ENCODE assay signal across 17 mouse cellular contexts in the genomic region with DNA sequence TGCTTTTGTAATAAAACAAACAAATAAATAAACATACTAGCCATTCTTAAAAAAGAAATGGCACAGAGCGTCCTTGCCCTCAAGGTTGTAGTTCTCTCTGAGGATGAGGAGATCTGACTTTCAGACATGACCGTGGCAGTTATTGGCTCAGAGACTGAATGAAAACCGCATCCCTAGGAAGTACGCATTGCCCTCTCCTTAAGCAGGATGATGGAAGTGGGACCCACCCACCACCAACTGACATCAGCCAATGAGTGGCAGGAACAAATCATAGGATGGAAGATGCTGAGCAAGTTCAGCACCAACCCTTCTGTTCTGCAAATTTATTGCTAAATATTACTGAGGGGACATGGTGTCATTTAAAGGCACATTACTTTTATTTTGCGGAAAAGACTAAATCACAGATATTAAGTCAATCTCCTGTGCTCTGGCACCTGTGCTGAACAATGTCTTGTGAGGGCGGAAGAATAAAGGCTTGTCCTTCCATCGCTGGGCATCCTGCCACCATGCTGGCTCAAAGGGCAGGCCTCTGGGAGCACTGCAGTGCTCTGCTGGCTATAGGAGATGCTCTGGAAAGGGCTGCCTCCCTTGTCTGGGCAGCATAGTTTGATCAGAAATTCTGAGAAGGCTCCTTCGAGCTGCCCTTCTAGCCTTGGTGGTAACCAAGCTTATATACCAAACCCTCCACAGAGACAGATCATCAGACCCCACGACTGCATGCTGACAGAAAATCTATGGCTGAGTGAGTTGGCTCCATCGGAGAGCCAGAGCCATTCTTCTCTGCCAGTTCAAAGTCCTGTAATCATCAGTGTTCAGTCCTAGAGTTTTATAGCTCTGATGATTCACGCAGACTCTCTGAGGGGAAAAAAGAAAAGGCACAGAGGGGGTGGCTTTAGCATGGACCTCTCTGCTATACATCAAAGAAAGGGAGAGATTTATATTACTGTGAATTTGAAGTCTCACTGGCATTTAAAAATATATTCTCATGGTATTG.
DNase-seq lines count a peak whose midpoint lies in the region; ATAC-seq and TF ChIP-seq lines count a peak whose summit lies in the region.
"Had no signal": no experiment of that assay in that cellular context is flagged by ENCODE, and none has a peak within 500 bp of the region (broad histone marks: within the 10 kb centered on the region; RNA-seq: fewer than 3 reads in every experiment).

No protein-coding gene starts in this region.

- 70% methylated on average over 11 of the region's 11 CpGs for WGBS in intestine, embryonic 14.5 days
- WGBS in intestine, postnatal 0 days = 67% methylated on average over 11 of the region's 11 CpGs

- peak; percentile 64 for ATAC-seq in intestine, embryonic 14.5 days (replicated peaks; ENCODE audit: low FRiP score, low TSS enrichment, low read depth)
- ATAC-seq in intestine, postnatal 0 days = no peak
- no peak for ATAC-seq in inflammation-experienced regulatory T-cells, adult 6 months
- ATAC-seq: midbrain, embryonic 13.5 days had no signal

- no peak for TF ChIP-seq CTCF in intestine, postnatal 0 days (IDR thresholded peaks at IDR 0.05; ENCODE audit: low read depth)

- no peaks in the 10 kb centered on the region for H3K4me1 ChIP-seq in intestine, embryonic 14.5 days (replicated peaks; ENCODE audit: control insufficient read depth, insufficient read depth, low read length)
- no peaks in the 10 kb centered on the region for H3K4me1 ChIP-seq in intestine, postnatal 0 days (replicated peaks; ENCODE audit: control insufficient read depth, insufficient read depth, low read length)
- H3K4me1 ChIP-seq: liver, embryonic 15.5 days; midbrain, embryonic 13.5 days; neural tube, embryonic 12.5 days had no signal

- peak; percentile 61 for DNase-seq in adrenal gland, postnatal 10 days
- DNase-seq in adrenal gland, postnatal 4 days (ENCODE audit: low spot score in 2 of 2) = no peak
- no peak for DNase-seq in intestine, embryonic 14.5 days (ENCODE audit: low spot score)
- peak; percentile 9 for DNase-seq in right cerebral cortex, postnatal 4 days
- no peak for DNase-seq in right cerebral cortex, adult 18-20 months
- DNase-seq in retina, postnatal 1 day = no peak
- DNase-seq: cerebellum, adult 8-10 months; gastrocnemius, postnatal 36 days; layer of hippocampus, postnatal 36 days; lung, postnatal 36 days; right cerebral cortex, postnatal 14 days; thymus, adult 18-20 months had no signal

- no peaks in the 10 kb centered on the region for H3K9me3 ChIP-seq in intestine, embryonic 14.5 days (ENCODE audit: control insufficient read depth, low read length)
- H3K9me3 ChIP-seq in intestine, postnatal 0 days (ENCODE audit: control insufficient read depth) = no peaks in the 10 kb centered on the region
- H3K9me3 ChIP-seq: liver, embryonic 15.5 days; midbrain, embryonic 13.5 days; neural tube, embryonic 12.5 days had no signal

- no peaks in the 10 kb centered on the region for H3K27me3 ChIP-seq in intestine, embryonic 14.5 days (replicated peaks; ENCODE audit: control insufficient read depth, insufficient read depth, low read length)
- H3K27me3 ChIP-seq in intestine, postnatal 0 days (replicated peaks; ENCODE audit: control insufficient read depth, insufficient read depth, low read length) = no peaks in the 10 kb centered on the region
- H3K27me3 ChIP-seq: liver, embryonic 15.5 days; midbrain, embryonic 13.5 days; neural tube, embryonic 12.5 days had no signal

- H3K9ac ChIP-seq in intestine, embryonic 14.5 days (ENCODE audit: low read length) = no peak overlapping the region
- no peak overlapping the region for H3K9ac ChIP-seq in intestine, postnatal 0 days (ENCODE audit: low read depth, low read length)
- H3K9ac ChIP-seq: liver, embryonic 15.5 days; midbrain, embryonic 13.5 days; neural tube, embryonic 12.5 days had no signal

- H3K4me2 ChIP-seq in intestine, embryonic 14.5 days (ENCODE audit: low read length) = no peak overlapping the region
- H3K4me2 ChIP-seq in intestine, postnatal 0 days (replicated peaks; ENCODE audit: low read depth) = no peak overlapping the region
- H3K4me2 ChIP-seq: liver, embryonic 15.5 days; midbrain, embryonic 13.5 days; neural tube, embryonic 12.5 days had no signal

- no peak overlapping the region for H3K4me3 ChIP-seq in intestine, embryonic 14.5 days (ENCODE audit: low read depth, low read length)
- no peak overlapping the region for H3K4me3 ChIP-seq in intestine, postnatal 0 days (ENCODE audit: low read depth, low read length)
- H3K4me3 ChIP-seq: liver, embryonic 15.5 days; midbrain, embryonic 13.5 days; neural tube, embryonic 12.5 days had no signal

- no peaks in the 10 kb centered on the region for H3K36me3 ChIP-seq in intestine, embryonic 14.5 days (ENCODE audit: control insufficient read depth, insufficient read depth, low read length)
- no peaks in the 10 kb centered on the region for H3K36me3 ChIP-seq in intestine, postnatal 0 days (ENCODE audit: control insufficient read depth, insufficient read depth)
- H3K36me3 ChIP-seq: liver, embryonic 15.5 days; midbrain, embryonic 13.5 days; neural tube, embryonic 12.5 days had no signal

- no peak overlapping the region for H3K27ac ChIP-seq in intestine, embryonic 14.5 days (ENCODE audit: low read depth)
- H3K27ac ChIP-seq in intestine, postnatal 0 days (ENCODE audit: low read depth, low read length) = no peak overlapping the region
- H3K27ac ChIP-seq: liver, embryonic 15.5 days; midbrain, embryonic 13.5 days; neural tube, embryonic 12.5 days had no signal

Comparison
In these comparisons a context has a peak if more than half of its experiments do, and no peak if none do; other contexts are left out.
1. DNase-seq: peak in adrenal gland, postnatal 10 days (single experiment) and right cerebral cortex, postnatal 4 days (single experiment); none in adrenal gland, postnatal 4 days (0 of 2), intestine, embryonic 14.5 days (single experiment), right cerebral cortex, adult 18-20 months (single experiment) and retina, postnatal 1 day (single experiment).